Mouse (Mus musculus) urinary bladder, postnatal 25 days (tissue): ENCODE data around the gene Prox1.

Source experiments
- DNase-seq: peaks from one replicate; pipeline ENCODE4 v3.0.0; 2022; ENCODE audit warnings: low spot score

Prox1 gene

DNA sequence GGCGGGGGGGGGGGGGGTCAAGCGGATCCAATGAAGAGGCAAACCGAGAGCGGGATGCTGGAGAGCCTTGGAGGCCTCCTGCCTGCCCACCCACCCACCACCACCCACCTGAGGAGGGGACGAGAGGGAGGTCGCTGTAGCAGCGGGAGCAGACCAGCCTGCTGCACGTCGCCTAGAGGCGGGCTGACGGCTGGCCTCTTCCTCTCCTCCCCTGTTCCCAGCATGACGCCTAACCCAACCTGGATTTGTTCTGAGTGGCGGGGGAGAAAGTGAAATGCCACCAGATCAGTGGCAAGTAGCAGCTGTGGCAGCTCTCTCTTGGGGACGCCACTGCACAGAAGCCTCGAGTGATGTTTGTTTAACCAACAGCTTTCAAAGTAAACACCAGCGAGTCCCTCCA, 3.1 kb upstream of the Prox1 start:
- no peak for DNase-seq

DNA sequence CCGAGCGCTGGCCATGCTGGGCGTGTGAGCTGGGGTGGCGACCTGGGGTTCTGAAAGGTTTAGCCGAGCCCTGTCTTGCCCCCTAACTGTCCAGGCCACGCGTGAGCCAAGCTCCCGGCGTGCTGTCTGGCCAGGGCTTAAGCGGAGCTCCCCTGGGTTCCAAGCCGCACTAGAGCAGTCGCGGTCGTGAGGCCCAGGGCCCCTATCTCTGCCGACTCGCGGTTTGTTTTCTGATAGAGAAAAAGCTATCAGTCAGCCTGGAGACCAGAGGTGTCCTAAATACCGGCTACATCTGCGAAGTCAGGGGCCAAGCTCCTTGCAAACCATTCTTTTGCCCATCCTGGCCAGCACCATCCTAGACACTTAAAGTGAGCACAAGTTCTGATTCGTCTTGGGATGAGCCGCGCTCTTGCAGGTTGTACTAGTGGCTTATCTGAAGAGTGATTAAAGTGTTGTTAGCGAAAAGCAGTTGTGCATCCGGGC, 2.5 kb upstream of the Prox1 start:
- no peak for DNase-seq

DNA sequence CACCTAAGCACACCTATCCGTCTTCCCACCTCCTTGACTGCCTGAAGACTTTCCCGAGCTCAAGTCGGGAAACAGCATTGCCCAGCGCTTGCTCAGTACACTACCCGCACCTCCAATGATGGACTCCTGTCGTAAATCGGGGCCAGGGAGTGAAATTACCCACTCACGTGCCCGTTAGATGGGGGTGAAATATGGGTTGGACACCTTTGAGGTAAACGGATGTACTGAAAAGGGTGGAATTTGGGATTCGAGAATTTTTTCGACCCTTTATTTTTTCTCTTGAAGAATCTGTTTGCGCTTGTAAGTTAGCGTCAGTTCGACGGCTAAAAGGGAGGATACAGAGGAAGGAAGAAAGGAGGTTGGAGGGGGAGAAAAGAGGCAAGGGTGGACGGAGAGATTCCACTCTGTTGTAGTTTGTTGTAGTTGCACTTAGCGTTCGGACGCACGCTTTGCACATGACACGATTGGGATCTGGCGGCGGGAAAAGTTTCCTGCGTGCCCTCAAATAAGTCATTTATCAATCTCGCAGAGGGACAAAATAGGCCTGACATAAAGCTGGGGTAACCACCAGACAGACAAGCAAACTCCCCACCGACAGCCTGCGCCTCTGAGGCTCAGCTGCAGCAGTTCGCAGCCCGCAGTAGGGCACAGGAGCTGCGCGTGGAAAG, 1.9 kb upstream of the Prox1 start:
- DNase-seq: no peak

DNA sequence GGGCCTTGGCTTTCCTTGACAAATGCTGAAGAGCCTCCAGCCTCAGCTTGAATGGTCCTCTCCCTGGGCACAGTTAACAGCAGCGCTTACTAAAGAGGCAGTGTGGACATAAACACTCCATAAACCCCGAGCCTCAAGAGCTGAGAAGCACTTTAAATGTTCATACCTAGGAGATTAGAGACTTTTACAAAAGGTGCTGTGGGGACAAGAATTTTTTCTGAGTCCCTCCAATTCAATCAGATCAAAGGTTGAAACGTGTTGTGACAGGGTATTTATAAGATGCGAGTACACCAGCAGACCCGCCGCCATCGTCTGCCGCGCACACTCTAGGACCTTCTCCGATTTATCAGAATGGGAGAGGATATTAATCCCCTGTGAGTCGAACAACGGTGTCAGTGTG, 1.2 kb upstream of the Prox1 start:
- no peak for DNase-seq

DNA sequence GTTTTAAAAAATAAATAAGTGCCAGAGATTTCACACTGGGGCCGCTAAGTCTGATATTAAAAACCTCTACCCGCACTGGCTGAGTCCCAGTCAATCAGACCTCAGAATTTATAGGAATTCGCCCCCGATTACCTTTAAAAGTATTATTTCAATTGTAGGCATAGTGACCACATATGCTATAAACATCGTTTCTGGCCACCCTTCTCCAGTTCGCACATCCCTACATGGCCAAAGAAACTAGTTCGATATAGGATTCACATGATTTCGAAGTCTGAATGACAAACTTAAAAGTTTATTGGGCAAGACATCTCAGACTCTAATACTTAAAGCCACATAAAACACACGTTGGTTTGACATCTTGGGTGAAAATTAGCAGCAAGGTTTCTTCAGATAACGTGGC, 827 bp upstream of the Prox1 start:
- DNase-seq: no peak

DNA sequence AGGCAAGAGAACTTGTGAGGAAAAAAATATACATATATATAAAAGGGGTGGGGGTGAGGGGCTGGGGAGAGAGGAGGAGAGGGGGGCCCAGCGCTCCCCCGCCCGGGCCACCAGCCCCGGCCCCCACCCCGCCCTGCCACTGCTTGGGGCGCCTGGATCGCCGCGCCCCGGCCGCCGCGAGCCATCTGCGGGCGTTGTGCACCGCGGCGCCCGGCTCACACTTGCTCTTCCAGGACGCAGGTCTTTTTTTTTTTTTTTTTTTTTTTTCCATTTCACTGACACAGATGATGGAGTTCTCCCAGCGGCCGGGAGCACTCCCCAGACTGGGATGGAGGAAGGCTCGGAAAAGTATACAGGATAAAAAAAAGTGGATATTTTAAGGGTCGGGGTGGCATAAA, 304 bp upstream of the Prox1 start:
- no peak for DNase-seq

DNA sequence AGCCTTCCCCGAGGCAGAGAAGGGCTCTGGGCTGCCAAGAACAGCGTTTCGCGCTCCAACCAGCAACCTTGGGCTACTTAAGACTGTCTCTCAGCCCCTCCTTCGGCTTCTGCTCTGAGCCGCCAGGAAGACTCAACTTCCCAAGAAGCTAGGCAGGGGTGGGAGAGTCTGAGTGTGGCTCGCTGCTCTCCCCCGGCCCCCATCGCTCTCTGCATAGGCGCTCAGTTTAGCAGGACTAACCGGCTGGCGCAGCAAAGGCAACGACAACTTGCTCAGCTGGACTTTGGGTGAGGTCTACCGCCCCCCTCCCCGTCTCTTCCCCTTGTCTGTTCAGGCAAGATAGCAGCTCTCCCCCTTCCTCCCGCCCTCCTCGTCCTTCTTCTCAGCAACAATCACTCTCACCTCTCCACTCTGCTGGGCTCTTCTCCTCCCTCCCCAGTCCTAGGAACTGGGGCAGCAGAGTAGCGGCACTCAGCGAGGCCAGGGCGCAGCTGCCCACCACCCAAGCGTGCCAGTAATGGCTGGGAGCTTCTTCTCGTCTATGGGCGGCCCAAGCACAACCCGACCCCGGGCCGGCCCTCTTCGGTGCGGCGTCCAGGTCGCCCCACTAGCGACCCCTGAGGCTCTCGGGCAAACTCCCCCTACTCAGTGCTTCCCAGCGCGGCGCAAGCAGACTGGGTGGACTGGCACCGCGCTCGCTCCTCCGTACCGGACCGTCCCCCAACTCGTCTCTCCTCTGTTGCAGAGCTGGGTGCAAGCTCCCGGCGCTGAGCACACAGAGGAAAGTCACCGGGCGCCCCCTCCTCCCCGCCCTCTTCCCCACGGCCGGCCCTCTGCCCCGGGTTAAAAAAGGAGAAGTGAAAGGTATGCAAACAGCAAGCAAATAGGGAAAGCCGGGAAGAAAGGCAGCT, 1.5 kb downstream of the Prox1 start:
- DNase-seq: no peak

DNA sequence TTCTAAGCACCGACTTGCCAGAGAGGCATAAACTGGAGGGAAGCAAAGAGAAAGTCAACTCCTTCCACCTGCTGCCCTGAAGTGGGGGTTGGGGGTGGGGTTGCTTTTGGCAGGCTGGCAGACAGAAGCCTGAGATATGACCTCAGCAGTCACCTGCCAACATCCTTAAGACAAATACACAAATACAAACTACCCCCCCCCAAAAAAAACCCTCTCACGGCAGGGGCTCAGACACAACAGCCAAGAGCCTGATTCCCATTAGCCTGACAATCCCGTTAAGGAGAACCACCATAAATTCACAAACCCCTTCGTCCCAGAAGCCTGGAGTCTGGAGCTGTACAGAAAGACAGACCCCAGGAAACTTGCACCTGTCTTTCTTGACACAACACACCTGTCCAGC, 2.4 kb downstream of the Prox1 start:
- no peak for DNase-seq

DNA sequence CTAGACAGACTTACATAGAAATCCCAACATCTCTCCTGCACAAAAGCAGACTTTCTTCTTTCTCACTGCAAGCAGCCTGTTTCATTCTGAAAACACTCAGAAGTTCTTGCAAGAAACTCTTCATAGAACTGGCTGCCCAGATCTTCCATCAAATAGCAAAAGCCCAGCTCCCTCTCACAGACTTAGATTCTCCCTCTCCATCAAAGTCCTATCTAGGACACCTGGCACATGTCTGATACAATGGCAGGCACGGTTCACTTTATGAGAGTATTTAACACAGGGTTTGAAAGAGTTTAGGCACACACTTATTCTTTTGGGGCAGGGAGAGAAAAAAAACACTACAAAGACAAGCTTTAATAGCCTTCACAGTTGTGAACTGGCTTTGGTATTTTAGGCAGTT, 2.9 kb downstream of the Prox1 start:
- DNase-seq: no peak

DNA sequence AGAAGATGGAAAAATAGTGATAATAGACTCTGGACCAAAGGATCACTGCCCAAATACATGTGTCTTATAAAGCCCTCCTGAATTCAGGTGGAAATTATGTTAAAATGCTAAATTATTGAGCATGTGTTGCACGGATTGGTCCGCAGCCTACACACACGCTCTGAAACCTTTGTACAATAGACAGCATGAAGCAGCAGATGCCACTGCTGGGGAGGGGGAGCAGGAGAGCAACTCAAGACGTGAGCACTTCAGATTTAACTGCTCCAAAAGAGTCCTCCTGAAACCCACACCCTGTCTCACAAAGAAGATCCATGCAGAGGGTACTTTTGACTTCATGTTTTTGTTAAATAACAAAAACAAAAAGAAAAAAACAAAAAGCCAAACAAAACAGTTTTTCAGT, 5.0 kb downstream of the Prox1 start:
- no peak for DNase-seq

DNA sequence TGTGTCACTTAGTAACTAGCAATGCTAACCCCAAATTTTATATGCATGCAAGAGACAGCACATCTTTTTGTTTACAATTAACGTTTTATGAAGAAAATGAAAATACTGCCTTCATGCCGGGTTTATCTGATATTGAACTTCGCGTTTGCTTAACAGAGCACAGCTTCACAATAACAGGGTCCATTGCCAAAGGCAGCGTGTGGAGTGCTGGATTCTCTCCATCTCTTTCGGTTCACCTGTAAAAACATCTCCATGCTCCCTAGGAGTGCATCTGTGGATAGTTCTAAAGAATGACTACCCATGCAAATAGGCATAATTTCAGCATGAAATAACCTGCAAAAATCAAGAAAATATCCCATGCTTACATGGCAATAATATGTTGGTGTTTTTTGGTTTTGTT, 7.0 kb downstream of the Prox1 start:
- no peak for DNase-seq

DNA sequence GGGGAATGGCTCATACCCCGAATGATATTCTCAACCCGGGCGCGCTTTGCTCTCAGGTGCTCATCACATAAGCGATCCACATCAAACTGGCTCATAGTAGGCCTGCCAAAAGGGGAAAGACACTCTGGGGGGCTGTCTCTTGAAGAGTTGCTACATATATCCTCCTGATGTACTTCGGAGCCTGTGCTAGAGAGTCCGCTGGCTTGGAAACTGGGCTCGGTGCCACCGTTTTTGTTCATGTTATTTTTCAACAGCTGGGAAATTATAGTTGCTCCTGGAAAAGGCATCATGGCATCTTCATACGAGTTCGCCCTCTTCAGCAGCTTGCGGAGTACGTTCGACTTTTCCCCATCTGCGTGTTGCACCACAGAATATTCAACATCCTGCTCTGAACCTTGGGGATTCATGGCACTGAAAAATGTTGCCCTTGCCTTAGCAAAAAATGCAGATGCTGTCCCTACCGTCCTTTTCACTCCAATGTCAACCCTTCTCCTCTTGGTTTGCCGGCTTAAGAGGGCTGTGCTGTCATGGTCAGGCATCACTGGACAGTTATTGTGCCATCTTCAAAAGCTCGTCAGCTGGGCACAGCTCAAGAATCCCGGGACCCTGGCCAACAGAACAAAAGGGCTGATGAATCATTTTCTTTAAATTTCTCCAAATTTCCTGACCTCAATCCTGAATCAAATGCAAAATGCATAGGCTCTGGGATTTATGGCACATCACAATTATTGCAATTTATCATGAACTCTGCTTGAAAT, 8.6 kb downstream of the Prox1 start:
- no peak for DNase-seq

DNA sequence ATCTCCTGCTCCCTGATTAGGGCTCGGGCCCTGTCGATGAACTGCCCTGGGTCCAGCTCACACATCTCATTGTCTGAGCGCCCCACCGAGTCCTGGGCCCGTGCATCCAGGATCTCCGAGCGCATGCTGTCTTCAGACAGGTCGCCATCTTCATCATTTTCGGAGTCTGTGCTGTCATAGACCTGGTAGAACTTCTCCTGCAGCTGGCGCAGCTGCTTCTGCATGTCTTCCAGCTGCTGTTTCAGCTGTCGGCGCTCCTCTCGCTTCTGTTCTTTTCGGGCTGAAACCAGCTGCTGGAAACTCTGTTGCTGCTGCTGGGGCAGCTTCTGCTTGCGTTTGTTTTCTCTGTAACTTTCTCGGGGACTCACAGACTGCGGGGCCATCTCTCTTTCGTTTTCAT, 9.2 kb downstream of the Prox1 start:
- DNase-seq: no peak

DNA sequence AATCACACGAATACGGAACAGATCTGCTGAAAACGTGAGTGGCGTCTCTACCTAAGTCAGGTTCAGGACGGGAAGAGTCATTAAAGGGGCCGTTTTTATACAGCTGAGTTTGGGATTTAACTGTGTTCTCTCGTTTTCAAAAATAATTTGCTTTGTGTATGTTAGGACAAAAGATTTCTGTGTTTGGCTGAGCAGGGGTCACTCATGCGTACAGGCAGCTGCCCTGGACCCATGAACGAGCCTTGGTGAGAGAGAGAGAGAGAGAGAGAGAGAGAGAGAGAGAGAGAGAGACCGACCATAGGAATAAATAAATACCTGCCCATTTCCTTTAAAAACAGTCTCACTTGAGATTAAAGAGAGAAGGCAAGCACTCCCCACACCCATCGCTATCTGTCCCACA, 11.1 kb downstream of the Prox1 start:
- DNase-seq: no peak

DNA sequence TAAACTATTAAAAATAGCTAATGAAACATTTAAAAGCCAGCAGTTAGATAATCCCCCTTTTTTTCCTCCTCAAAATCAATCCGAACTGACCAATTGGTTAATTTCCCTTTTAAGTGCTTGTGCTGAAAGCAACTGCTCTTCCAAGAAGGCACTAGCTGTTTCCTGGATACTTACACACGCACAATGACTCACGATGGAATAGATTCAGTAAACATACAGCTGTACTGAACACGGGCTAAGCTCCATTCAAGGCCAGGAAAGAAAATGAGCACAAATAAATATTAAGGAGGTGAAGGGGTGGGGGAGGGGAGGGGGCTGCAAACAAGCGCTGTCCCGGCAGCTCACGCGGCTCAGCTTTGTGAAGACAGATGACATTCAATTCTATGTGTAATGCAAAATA, 14.8 kb downstream of the Prox1 start:
- DNase-seq: no peak

DNA sequence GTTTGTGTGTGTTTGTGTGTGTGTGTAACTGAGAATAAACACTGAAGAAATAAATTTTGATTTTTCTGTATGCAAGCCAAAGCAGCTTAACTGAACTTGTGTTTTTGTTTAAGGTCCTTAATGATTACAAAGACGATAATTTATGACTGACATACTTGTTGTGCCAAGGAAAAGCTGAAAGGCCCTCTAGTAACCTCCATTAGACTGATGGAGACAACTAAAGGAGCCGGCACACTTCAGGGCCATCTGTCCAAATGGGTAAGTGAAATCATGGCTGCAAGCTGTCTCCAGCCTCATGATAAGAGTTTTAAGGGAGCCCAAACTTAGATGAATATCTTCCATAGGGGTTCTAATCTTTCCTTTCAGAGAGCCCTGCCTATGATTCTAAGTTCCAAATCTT, 15.5 kb downstream of the Prox1 start:
- no peak for DNase-seq

DNA sequence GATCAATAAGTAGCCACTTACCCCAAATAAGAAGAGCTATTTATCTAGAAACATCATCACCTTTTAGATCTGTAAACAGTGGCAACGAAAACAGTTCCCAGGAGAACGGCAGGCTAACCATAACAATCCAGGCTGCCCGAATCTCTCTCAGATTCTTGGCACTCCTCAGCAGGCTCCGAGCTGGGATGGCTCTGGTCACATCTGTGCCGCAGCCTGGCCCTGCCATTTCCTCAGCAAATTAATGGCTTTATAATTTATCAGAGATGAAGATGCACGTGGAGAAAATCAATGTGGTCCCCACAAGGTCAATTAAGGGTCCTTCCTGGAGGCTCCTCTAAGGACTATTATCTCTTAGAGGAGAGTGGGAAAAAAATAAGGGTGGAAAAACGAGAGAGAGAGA, 16.2 kb downstream of the Prox1 start:
- no peak for DNase-seq

DNA sequence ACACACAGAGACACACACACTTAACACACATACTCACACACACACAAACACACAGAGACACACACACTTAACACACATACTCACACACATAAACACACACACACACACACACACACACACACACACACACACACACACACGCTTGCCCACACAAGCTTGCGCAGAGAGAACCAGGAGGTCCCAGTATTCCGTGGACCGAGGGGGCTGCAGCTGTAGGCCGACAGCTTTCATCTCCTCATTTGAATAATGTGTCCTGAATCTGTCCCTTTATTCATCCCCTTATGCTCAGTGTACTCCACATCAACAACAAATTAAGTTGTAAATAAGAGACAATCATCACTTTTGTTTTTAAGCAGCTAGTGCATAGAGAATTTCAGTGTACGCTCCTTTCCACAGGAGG, 17.9 kb downstream of the Prox1 start:
- DNase-seq: no peak

DNA sequence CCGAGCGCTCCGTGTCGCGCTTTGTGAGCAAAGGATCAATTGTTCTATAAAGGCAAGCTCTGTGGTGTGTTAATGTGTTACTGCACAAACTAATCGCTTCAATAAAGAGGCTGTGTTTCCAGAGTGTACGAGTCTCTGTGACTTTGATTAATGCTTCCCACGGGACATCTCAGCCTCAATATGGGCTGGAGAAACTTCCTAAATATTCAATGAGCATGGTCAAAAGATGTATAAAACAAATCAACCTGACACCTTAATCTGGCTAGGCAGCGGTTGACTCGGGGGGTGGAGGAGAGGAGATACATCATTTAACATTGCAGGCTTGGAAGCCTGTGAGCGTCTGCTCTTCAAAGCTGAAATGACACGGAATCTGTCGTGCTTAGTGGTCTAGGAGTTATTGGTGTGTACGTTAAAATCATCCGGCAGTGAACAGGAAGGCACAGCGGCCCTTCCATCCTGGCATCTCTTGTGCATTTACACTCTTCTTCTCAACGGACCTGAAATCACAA, 21.2 kb downstream of the Prox1 start:
- DNase-seq: no peak

DNA sequence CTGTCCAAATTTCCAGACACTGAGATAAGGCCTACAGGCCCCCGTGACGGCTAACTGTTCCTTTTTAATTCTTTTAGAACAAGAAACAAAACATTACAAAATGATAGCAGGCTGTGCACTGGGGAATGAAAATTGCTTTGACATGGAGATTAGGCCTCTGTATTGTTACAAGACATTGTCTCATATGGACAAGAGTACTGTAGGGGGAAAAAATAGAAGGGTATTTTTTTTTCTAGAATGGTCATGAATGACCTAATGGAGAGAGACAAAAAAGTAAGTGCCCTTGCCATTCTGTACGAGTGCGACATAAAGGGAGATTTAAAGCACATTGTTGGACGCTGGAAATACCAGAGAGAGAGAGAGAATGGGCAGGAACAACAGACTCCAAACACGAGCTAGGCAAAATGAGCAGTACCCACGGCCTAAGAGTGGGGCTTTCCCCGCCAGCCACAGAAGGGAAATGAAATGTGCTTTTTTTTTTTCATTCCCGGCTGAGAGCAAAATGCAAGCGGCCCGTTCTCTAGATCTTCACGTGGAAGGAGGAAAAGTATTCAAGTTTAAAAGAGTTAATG, 21.8 kb downstream of the Prox1 start:
- no peak for DNase-seq

DNA sequence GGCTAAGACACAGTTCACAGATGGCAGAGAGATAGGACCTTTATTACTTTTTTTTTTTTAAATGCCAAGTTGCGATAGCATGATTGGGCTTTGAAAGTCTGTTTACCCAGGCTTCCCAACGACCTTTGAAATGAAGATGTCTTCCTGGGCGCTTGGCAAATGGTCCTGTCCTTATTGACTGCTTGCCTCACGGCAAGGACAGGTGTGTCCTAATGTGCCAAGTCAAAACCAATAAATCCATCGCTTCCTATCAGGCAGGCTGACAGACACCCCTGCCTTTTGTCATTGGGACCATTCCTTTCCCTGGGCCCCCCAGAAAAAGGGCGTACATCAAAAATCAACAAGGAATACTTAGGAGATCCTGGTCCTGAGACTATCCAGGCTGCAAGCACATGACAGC, 22.7 kb downstream of the Prox1 start:
- DNase-seq: no peak

DNA sequence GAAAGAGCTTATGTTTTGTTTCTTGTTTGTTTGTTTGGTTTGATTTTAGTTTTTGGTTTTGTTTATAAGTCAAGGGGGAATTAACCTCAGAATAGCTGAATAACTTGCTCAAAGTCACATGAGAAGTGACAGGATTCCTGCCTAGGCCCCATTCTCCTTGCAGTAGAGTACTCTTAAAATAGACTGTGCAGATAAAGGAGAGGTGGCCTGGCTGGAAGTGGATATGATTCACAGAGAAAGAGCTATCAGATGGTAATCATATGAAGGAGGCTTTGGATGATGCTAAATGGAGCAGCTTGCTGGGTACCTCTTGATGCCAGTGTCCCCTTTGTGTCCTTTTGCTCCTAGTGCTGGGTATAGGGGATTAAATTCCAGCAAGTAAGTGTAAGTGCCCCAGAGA, 26.1 kb downstream of the Prox1 start:
- DNase-seq: no peak
